Mouse (Mus musculus): ENCODE data around the gene Uvrag.
A peak's percentile ranks its signal among the peaks of the same experiment; 100 is the strongest.

GRCm38 (mm10) chr7:99168756-99169155 is 27.8 kb upstream of the Uvrag start:
- no peak for TF ChIP-seq CTCF (IDR thresholded peaks at IDR 0.05; ENCODE audit: low read depth, low read length)
- peak; percentile 17; the same call in 1 of the 2 replicates for TF ChIP-seq POLR2A (IDR thresholded peaks at IDR 0.05; ENCODE audit: extremely low read depth, insufficient read depth, low read length)
